Mouse (Mus musculus) heart, embryonic 16.5 days (tissue): Measurements from ENCODE around the gene Dpt. TPM values are rescaled to one million over a fixed set of nuclear protein-coding genes. Genes with fewer than 3 reads are reported as not detected.

Experiments used
- ATAC-seq: fragments of 200-750 bp; cut with Nextera tagmentation; replicated peaks from 2 replicates; pipeline ENCODE4 v1.8.0; 2017; ENCODE audit warnings: moderate number of reproducible peaks; ENCODE audit not compliant: insufficient read depth, low FRiP score; ENCODE audit errors: extremely low read depth
- H3K27ac ChIP-seq: fragments of 300-500 bp; sonication (generic); 2 replicates; pipeline ENCODE4 v1.5.1; 2014; ENCODE audit warnings: mild to moderate bottlenecking, low read length, control low read depth, moderate library complexity
- H3K27me3 ChIP-seq: fragments of 300-500 bp; sonication (generic); 2 replicates; pipeline ENCODE4 v1.6.1; 2014; ENCODE audit warnings: low read length, mixed read lengths; ENCODE audit not compliant: control insufficient read depth, insufficient read depth
- H3K36me3 ChIP-seq: fragments of 300-500 bp; sonication (generic); 2 replicates; pipeline ENCODE4 v1.6.1; 2014; ENCODE audit not compliant: control insufficient read depth, insufficient read depth
- H3K4me1 ChIP-seq: fragments of 300-500 bp; sonication (generic); 2 replicates; pipeline ENCODE4 v1.6.1; 2014; ENCODE audit warnings: low read length, mixed read lengths; ENCODE audit not compliant: control insufficient read depth, insufficient read depth
- H3K4me2 ChIP-seq: fragments of 300-500 bp; sonication (generic); 2 replicates; pipeline ENCODE4 v1.6.1; 2014; ENCODE audit warnings: low read depth, mild to moderate bottlenecking, control low read depth, low read length
- H3K4me3 ChIP-seq: fragments of 300-500 bp; sonication (generic); 2 replicates; pipeline ENCODE4 v1.5.1; 2014; ENCODE audit warnings: mild to moderate bottlenecking, control low read depth, low read length
- H3K9ac ChIP-seq: fragments of 300-500 bp; sonication (generic); 2 replicates; pipeline ENCODE4 v1.6.1; 2014; ENCODE audit warnings: low read length, control low read depth
- H3K9me3 ChIP-seq: fragments of 300-500 bp; sonication (generic); replicated peaks from 2 replicates; pipeline ENCODE4 v1.6.1; 2016; ENCODE audit warnings: low read length; ENCODE audit not compliant: control insufficient read depth
- WGBS: fragments of 180-500 bp; shearing (Covaris S2); extraction: QIAGEN DNeasy Blood & Tissue Kit; methylation state at CpG from one replicate; pipeline ENCODE4 v1.1.7; 2014; 5-methylcytosine and 5-hydroxymethylcytosine counted together
- polyA plus RNA-seq: library from polyadenylated mRNA; unstranded; fragments of >200 nt; fragmentation: Nextera tagmentation; extraction: Ambion mirVana; gene quantifications from 2 replicates; pipeline ENCODE4 v1.2.1, GENCODE M21; 2015

Dpt gene
- polyA plus RNA-seq, result 86.5 and 96.2 TPM in 2 replicates

GRCm38 (mm10) chr1:164796471-164796870 is at the start of gene Dpt:
TSS of gene Dpt (plus strand) at chr1:164796644.
- H3K4me1 ChIP-seq, result peaks cover 3% of the 10 kb centered on the region; the same call in 1 of the 2 replicates
- peak within 1 kb of the TSS; percentile 61; the same call in 1 of the 2 replicates for H3K27ac ChIP-seq
- H3K4me2 ChIP-seq, result peak within 1 kb of the TSS; percentile 42
- peak within 1 kb of the TSS; percentile 6; the same call in 1 of the 2 replicates for H3K9ac ChIP-seq
- H3K36me3 ChIP-seq, result no peaks in the 10 kb centered on the region
- H3K9me3 ChIP-seq, result no peaks in the 10 kb centered on the region
- peak within 1 kb of the TSS; percentile 37 for H3K4me3 ChIP-seq
- WGBS, result 76% methylated on average over 8 of the region's 8 CpGs
- 0 out of 2 replicates have a peak, but pooled peaks have one; percentile 23 for ATAC-seq
- no peaks in the 10 kb centered on the region for H3K27me3 ChIP-seq

DNA sequence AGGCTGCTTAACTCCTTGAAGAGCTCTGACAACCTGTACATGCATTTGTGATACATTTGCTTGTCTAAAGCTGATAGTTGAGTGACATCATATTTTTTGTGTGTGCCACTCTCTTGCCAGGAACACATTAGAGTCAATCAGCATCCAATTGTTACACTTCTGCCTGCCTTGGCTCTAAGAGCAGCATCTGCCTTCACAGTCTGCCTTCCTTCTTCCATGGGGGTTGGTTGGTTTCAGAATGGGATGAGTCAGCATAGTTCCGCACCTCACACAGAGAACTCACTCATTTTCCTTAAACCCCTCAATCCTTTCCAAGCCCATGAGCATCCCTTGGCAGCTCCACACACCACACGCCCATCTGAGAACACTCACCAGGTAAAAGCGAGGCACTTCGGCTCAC is 42.7 kb upstream of the Dpt start:
- Histone ChIP-seq H3K4me1 (no peaks in the 10 kb centered on the region), H3K4me3 (no peak overlapping the region)

GRCm38 (mm10) chr1:164755671-164756070 is 40.8 kb upstream of the Dpt start:
- WGBS, result 81% methylated on average over 3 of the region's 3 CpGs
- H3K4me3 ChIP-seq, result no peak overlapping the region
- H3K27ac ChIP-seq, result no peak overlapping the region
- no peaks in the 10 kb centered on the region for H3K27me3 ChIP-seq
- no peaks in the 10 kb centered on the region for H3K4me1 ChIP-seq
- H3K36me3 ChIP-seq, result no peaks in the 10 kb centered on the region
- no peak overlapping the region for H3K9ac ChIP-seq
- no peak overlapping the region for H3K4me2 ChIP-seq
- ATAC-seq, result no peak
- H3K9me3 ChIP-seq, result no peaks in the 10 kb centered on the region

More for the DNA sequence above, 42.7 kb upstream of the Dpt start:
- no peaks in the 10 kb centered on the region for H3K27me3 ChIP-seq
- no peak overlapping the region for H3K4me2 ChIP-seq
- H3K9me3 ChIP-seq, result no peaks in the 10 kb centered on the region
- no peaks in the 10 kb centered on the region for H3K36me3 ChIP-seq
- WGBS, result 93% methylated on average over 4 of the region's 4 CpGs
- no peak overlapping the region for H3K27ac ChIP-seq
- no peak for ATAC-seq
- H3K9ac ChIP-seq, result no peak overlapping the region

DNA sequence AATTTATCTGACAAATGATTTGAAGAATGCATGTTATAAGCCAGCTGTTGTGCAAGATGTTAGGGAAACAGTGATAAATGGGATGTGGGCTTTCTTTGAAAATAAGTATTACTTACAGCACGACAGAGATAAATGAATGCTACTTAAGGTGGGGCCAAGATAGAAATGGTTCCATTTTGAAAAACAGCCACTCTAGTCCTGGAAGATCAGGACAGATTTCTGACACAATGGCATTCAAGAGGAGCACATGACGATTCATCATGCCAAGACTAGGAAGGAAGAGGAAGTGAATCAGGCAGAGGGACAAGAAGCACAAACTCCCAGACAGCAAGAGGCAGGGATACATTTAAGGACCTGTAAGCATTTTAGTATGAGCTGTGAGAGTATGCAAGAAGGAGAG is 39.5 kb upstream of the Dpt start:
- Histone ChIP-seq H3K27me3 (no peaks in the 10 kb centered on the region), H3K4me1 (no peaks in the 10 kb centered on the region), H3K4me3 (no peak overlapping the region), H3K9me3 (no peaks in the 10 kb centered on the region), H3K4me2 (no peak overlapping the region), H3K36me3 (no peaks in the 10 kb centered on the region), H3K27ac (no peak overlapping the region), H3K9ac (no peak overlapping the region)
- ATAC-seq, result no peak
- 41% methylated on average over 2 of the region's 2 CpGs for WGBS

DNA sequence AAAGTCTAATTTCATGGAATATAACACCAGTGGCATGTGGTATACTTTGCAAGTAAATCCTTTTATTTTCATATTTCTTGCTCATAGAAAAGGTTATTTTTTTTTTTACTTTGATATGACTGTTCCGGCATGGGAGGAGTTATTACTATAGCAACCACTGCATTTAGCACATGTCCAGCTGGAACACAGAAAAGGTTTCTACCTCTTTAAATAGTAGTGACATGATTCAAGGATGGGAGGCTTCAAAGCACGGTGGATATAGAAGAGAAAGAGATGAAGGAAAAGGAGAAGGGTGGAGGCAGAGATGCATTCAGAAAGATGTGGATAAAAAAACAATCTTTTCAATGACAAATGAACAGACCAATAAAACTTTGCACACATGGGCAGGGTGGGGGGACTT is 38.0 kb upstream of the Dpt start:
- Histone ChIP-seq H3K4me2 (no peak overlapping the region), H3K36me3 (no peaks in the 10 kb centered on the region), H3K4me1 (no peaks in the 10 kb centered on the region), H3K9ac (no peak overlapping the region), H3K27ac (no peak overlapping the region), H3K9me3 (no peaks in the 10 kb centered on the region), H3K4me3 (no peak overlapping the region), H3K27me3 (no peaks in the 10 kb centered on the region)
- no peak for ATAC-seq
- 63% methylated on average over 2 of the region's 2 CpGs for WGBS

- H3K9ac ChIP-seq, result no peak overlapping the region
- no peaks in the 10 kb centered on the region for H3K36me3 ChIP-seq
- no peak overlapping the region for H3K4me3 ChIP-seq
- H3K27me3 ChIP-seq, result no peaks in the 10 kb centered on the region
- no peak overlapping the region for H3K4me2 ChIP-seq
- WGBS, result 57% methylated on average over 2 of the region's 2 CpGs
- H3K27ac ChIP-seq, result no peak overlapping the region
- H3K4me1 ChIP-seq, result peaks cover 6% of the 10 kb centered on the region; the same call in 1 of the 2 replicates
- no peak for ATAC-seq
- H3K9me3 ChIP-seq, result no peaks in the 10 kb centered on the region; the same call in 1 of the 2 replicates
Observed at GRCm38 (mm10) chr1:164762276-164762675, 34.2 kb upstream of the Dpt start.

- 64% methylated on average over 3 of the region's 3 CpGs for WGBS
- no peak for ATAC-seq
Observed at GRCm38 (mm10) chr1:164766646-164767045, 29.8 kb upstream of the Dpt start.

DNA sequence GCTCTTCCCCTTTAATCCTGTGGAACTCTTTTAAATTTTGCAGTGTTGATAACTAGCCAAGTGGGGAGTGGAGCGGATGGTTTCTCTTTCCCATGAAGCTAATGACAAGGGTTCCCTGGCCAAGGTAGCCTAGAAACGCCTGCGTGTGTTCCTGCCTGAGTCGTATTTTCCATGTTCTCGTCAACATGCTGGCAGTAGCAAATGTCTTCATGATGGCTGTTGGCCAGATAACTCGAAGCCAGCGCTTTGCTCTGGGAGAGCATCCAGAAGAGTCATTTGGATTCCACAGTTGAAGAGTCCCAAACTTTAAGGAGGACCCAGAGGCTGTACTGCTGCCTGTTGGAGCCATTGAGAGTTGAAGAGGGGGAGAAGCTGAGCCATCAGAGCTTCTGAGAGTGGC is 25.8 kb upstream of the Dpt start:
- Histone ChIP-seq H3K27ac (peak overlapping the region; percentile 45), H3K36me3 (no peaks in the 10 kb centered on the region), H3K4me3 (no peak overlapping the region), H3K9ac (no peak overlapping the region), H3K4me2 (no peak overlapping the region), H3K27me3 (no peaks in the 10 kb centered on the region), H3K4me1 (peaks cover 11% of the 10 kb centered on the region; the same call in 1 of the 2 replicates), H3K9me3 (0 out of 2 replicates have a peak, but pooled peaks cover 7% of the 10 kb centered on the region)
- WGBS, result 19% methylated on average over 7 of the region's 7 CpGs
- peak; percentile 83 for ATAC-seq

More at GRCm38 (mm10) chr1:164766646-164767045, 29.8 kb upstream of the Dpt start:
- H3K4me1 ChIP-seq, result peaks cover 11% of the 10 kb centered on the region; the same call in 1 of the 2 replicates
- H3K4me2 ChIP-seq, result no peak overlapping the region
- H3K9me3 ChIP-seq, result no peaks in the 10 kb centered on the region; the same call in 1 of the 2 replicates
- H3K36me3 ChIP-seq, result no peaks in the 10 kb centered on the region
- no peak overlapping the region for H3K9ac ChIP-seq
- H3K27ac ChIP-seq, result peak overlapping the region; percentile 45
- H3K27me3 ChIP-seq, result no peaks in the 10 kb centered on the region
- no peak overlapping the region for H3K4me3 ChIP-seq

DNA sequence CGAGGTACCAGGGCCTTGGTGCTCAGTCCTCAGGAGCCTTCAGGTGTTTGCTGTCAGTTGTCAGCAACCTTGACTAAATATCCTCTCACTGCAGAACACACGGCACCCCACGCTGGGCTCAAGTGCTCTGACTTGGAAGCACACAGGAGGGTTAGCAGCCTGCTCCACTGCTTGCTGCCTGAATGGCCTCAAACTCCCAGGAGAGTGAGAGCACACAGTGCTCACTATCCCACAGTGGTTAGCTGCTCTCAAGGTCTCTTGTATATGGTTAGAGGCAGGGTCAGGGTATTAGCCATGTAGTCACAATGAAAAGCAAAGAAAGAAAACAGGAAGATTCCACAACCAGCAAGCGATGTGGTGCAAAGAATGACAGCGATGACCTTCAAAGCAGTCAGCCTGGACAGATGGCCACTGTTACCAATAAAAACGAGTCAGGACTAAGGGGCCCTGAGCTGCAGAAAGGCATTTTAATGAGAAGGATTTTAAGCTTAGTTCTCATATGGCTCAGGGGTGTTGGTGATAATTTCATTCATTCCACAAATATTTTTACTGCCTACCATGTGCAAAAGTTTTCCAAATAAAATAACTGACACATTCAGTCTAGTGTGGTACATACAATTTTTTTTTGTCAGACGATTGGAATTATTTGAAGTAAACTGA is 15.5 kb upstream of the Dpt start:
- Histone ChIP-seq H3K9ac (peak overlapping the region; percentile 50; the same call in 1 of the 2 replicates), H3K4me2 (no peak overlapping the region), H3K4me3 (no peak overlapping the region), H3K27me3 (no peaks in the 10 kb centered on the region), H3K36me3 (no peaks in the 10 kb centered on the region), H3K4me1 (peaks cover 5% of the 10 kb centered on the region), H3K9me3 (no peaks in the 10 kb centered on the region), H3K27ac (no peak overlapping the region)
- no peak for ATAC-seq
- 39% methylated on average over 7 of the region's 7 CpGs for WGBS
